Mouse (Mus musculus): ENCODE results near the gene Bach2.

The Bach2 gene

GRCm38 (mm10) chr4:32545548-32545947 is 306.9 kb downstream of the Bach2 start:
- in situ Hi-C loops (cut with MboI, MseI), result no loop called here

- in situ Hi-C loops (cut with MboI, MseI), result no loop called here
These were observed 310.5 kb downstream of the Bach2 start for GRCm38 (mm10) chr4:32549150-32549549.

- in situ Hi-C loops (cut with MboI, MseI), result no loop called here
These were observed 312.7 kb downstream of the Bach2 start for GRCm38 (mm10) chr4:32551337-32551736.

- in situ Hi-C loops (cut with MboI, MseI), result no loop called here
These were observed 316.9 kb downstream of the Bach2 start for GRCm38 (mm10) chr4:32555506-32555905.

GRCm38 (mm10) chr4:32560246-32560645 is 321.6 kb downstream of the Bach2 start:
- in situ Hi-C loops (cut with MboI, MseI), result loop anchor here (5.0 to 10.0 kb wide), 2 partner anchors 308 to 415 kb away; no protein-coding TSS in a partner anchor

- in situ Hi-C loops (cut with MboI, MseI), result loop anchor here (5.0 to 10.0 kb wide), 2 partner anchors 309 to 416 kb away; no protein-coding TSS in a partner anchor
These were observed 322.3 kb downstream of the Bach2 start for GRCm38 (mm10) chr4:32560724-32561554.

- in situ Hi-C loops (cut with MboI, MseI), result loop anchor here (5.0 to 10.0 kb wide), 2 partner anchors 309 to 417 kb away; no protein-coding TSS in a partner anchor
These were observed 323.0 kb downstream of the Bach2 start for GRCm38 (mm10) chr4:32561555-32562095.

- in situ Hi-C loops (cut with MboI, MseI), result loop anchor here (5.0 to 10.0 kb wide), 2 partner anchors 310 to 418 kb away; no protein-coding TSS in a partner anchor
These were observed 323.9 kb downstream of the Bach2 start for GRCm38 (mm10) chr4:32562319-32563115.

GRCm38 (mm10) chr4:32564416-32564815 is 325.8 kb downstream of the Bach2 start:
- in situ Hi-C loops (cut with MboI, MseI), result loop anchor here (5.0 to 10.0 kb wide), 2 partner anchors 312 to 420 kb away; no protein-coding TSS in a partner anchor

GRCm38 (mm10) chr4:32564918-32565317 is 326.3 kb downstream of the Bach2 start:
- in situ Hi-C loops (cut with MboI, MseI), result loop anchor here (5.0 to 10.0 kb wide), 2 partner anchors 313 to 420 kb away; no protein-coding TSS in a partner anchor

- in situ Hi-C loops (cut with MboI, MseI), result loop anchor here (10.0 kb wide), 1 partner anchor 424 kb away; no protein-coding TSS in a partner anchor
These were observed 330.4 kb downstream of the Bach2 start for GRCm38 (mm10) chr4:32569054-32569453.

GRCm38 (mm10) chr4:32569995-32570938 is 331.7 kb downstream of the Bach2 start:
- in situ Hi-C loops (cut with MboI, MseI), result loop anchor here (10.0 kb wide), 2 partner anchors 425 to 515 kb away; no protein-coding TSS in a partner anchor

GRCm38 (mm10) chr4:32570939-32571317 is 332.3 kb downstream of the Bach2 start:
- in situ Hi-C loops (cut with MboI, MseI), result loop anchor here (10.0 kb wide), 1 partner anchor 516 kb away; no protein-coding TSS in a partner anchor

- in situ Hi-C loops (cut with MboI, MseI), result loop anchor here (10.0 kb wide), 1 partner anchor 517 kb away; no protein-coding TSS in a partner anchor
These were observed 332.8 kb downstream of the Bach2 start for GRCm38 (mm10) chr4:32571441-32571840.

- in situ Hi-C loops (cut with MboI, MseI), result loop anchor here (10.0 kb wide), 1 partner anchor 517 kb away; no protein-coding TSS in a partner anchor
These were observed 333.5 kb downstream of the Bach2 start for GRCm38 (mm10) chr4:32572118-32572517.

GRCm38 (mm10) chr4:32573586-32573985 is 335.0 kb downstream of the Bach2 start:
- in situ Hi-C loops (cut with MboI, MseI), result loop anchor here (10.0 kb wide), 1 partner anchor 519 kb away; no protein-coding TSS in a partner anchor

- in situ Hi-C loops (cut with MboI, MseI), result loop anchor here (10.0 kb wide), 1 partner anchor 520 kb away; no protein-coding TSS in a partner anchor
These were observed 336.0 kb downstream of the Bach2 start for GRCm38 (mm10) chr4:32574604-32575003.

GRCm38 (mm10) chr4:32575165-32575564 is 336.6 kb downstream of the Bach2 start:
- in situ Hi-C loops (cut with MboI, MseI), result loop anchor here (10.0 kb wide), 1 partner anchor 520 kb away; no protein-coding TSS in a partner anchor

GRCm38 (mm10) chr4:32579850-32580249 is 341.2 kb downstream of the Bach2 start:
- in situ Hi-C loops (cut with MboI, MseI), result loop anchor here (10.0 kb wide), 1 partner anchor 525 kb away; no protein-coding TSS in a partner anchor

- in situ Hi-C loops (cut with MboI, MseI), result no loop called here
These were observed 345.6 kb downstream of the Bach2 start for GRCm38 (mm10) chr4:32584181-32584580.

All from regulatory T cell (primary cell).